Mouse (Mus musculus): ENCODE measurements around the gene Tln1. TPM values are rescaled to one million over a fixed set of nuclear protein-coding genes. Genes with fewer than 3 reads are reported as not detected.

The Tln1 gene
- polyA plus RNA-seq (2017; shearing (Covaris generic)): 199 TPM

GRCm38 (mm10) chr4:43561997-43562768, at the start of gene Tln1, which contains the start of gene Creb3:
Gene Tln1 (minus strand): TSS chr4:43562691.
Gene Creb3 (plus strand): TSS chr4:43562332.

GRCm38 (mm10) chr4:43584444-43585416, 22.2 kb upstream of the Tln1 start, which contains the start of gene Msmp:
Gene Msmp (minus strand): TSS chr4:43584494.

GRCm38 (mm10) chr4:43578376-43579204, 16.1 kb upstream of the Tln1 start, which contains the start of the genes Rgp1 and Gba2:
Gene Rgp1 (plus strand): TSS chr4:43578715.
Gene Gba2 (minus strand): TSS chr4:43578873.

GRCm38 (mm10) chr4:43506536-43507185, 55.8 kb downstream of the Tln1 start, which contains the start of gene Car9:
Gene Car9 (plus strand): TSS chr4:43506966.

GRCm38 (mm10) chr4:43499407-43500333, 62.8 kb downstream of the Tln1 start, which contains the start of gene Arhgef39:
Gene Arhgef39 (minus strand): TSS chr4:43499695.

GRCm38 (mm10) chr4:43492821-43493185, 69.7 kb downstream of the Tln1 start, which contains the start of gene Ccdc107:
Gene Ccdc107 (plus strand): TSS chr4:43492900.

GRCm38 (mm10) chr4:43483535-43484091, 78.9 kb downstream of the Tln1 start, which contains the start of gene Sit1:
Gene Sit1 (minus strand): TSS chr4:43483734.

Other genes starting within 250 kb of the Tln1 start
- gene Rusc2, start 180.7 kb downstream of the Tln1 start, polyA plus RNA-seq (2017; shearing (Covaris generic)): 1.3 TPM
- not detected for gene Fam166b, start 133.6 kb downstream of the Tln1 start, polyA plus RNA-seq (2017; shearing (Covaris generic))
- gene Tesk1, start 120.8 kb downstream of the Tln1 start, polyA plus RNA-seq (2017; shearing (Covaris generic)): 76.2 TPM
- gene Cd72, start 108.1 kb downstream of the Tln1 start, polyA plus RNA-seq (2017; shearing (Covaris generic)): 22.2 TPM
- 259 TPM for gene Sit1, start 79.0 kb downstream of the Tln1 start, polyA plus RNA-seq (2017; shearing (Covaris generic))
- gene Ccdc107, start 69.8 kb downstream of the Tln1 start, polyA plus RNA-seq (2017; shearing (Covaris generic)): 75.2 TPM
- gene Arhgef39, start 63.0 kb downstream of the Tln1 start, polyA plus RNA-seq (2017; shearing (Covaris generic)): 11.4 TPM
- gene Car9, start 55.7 kb downstream of the Tln1 start, polyA plus RNA-seq (2017; shearing (Covaris generic)): 0.45 TPM
- gene Tpm2, start 38.9 kb downstream of the Tln1 start, polyA plus RNA-seq (2017; shearing (Covaris generic)): not detected
- 56.9 TPM for gene Creb3, start 359 bp downstream of the Tln1 start, polyA plus RNA-seq (2017; shearing (Covaris generic))
- gene Rgp1, start 16.0 kb upstream of the Tln1 start, polyA plus RNA-seq (2017; shearing (Covaris generic)): 7.2 TPM
- 26.1 TPM for gene Gba2, start 16.2 kb upstream of the Tln1 start, polyA plus RNA-seq (2017; shearing (Covaris generic))
- 2.8 TPM for gene Msmp, start 21.8 kb upstream of the Tln1 start, polyA plus RNA-seq (2017; shearing (Covaris generic))
- gene Npr2, start 69.2 kb upstream of the Tln1 start, polyA plus RNA-seq (2017; shearing (Covaris generic)): 0.13 TPM
- not detected for gene Spag8, start 90.9 kb upstream of the Tln1 start, polyA plus RNA-seq (2017; shearing (Covaris generic))
- gene Hint2, start 93.8 kb upstream of the Tln1 start, polyA plus RNA-seq (2017; shearing (Covaris generic)): 54.9 TPM
- gene Tmem8b, start 106.3 kb upstream of the Tln1 start, polyA plus RNA-seq (2017; shearing (Covaris generic)): 1.4 TPM
- gene Fam221b, start 106.5 kb upstream of the Tln1 start, polyA plus RNA-seq (2017; shearing (Covaris generic)): 1.5 TPM
- not detected for gene Olfr70, start 138.1 kb upstream of the Tln1 start, polyA plus RNA-seq (2017; shearing (Covaris generic))
- 0.15 TPM for gene Olfr71, start 147.6 kb upstream of the Tln1 start, polyA plus RNA-seq (2017; shearing (Covaris generic))
- not detected for gene Hrct1, start 164.5 kb upstream of the Tln1 start, polyA plus RNA-seq (2017; shearing (Covaris generic))
- gene Spaar, start 167.3 kb upstream of the Tln1 start, polyA plus RNA-seq (2017; shearing (Covaris generic)): 0.41 TPM
- gene Olfr159, start 208.3 kb upstream of the Tln1 start, polyA plus RNA-seq (2017; shearing (Covaris generic)): not detected